Mouse (Mus musculus): ENCODE measurements at regions not wholly inside any gene's neighbourhood (a gene's known extent, or its start where the extent isn't known, plus 50 kb on each side); places are given as distances from the start of the nearest gene placed in this dataset.

- TF ChIP-seq CTCF (IDR thresholded peaks at IDR 0.05; ENCODE audit: low read depth) (no peak), EP300 (IDR thresholded peaks at IDR 0.05; ENCODE audit: low read depth) (no peak)
Measured at GRCm38 (mm10) chr8:35147481-35147880, 618.1 kb upstream of the Gm19410 start.
